Mouse (Mus musculus): ENCODE results near the gene Mthfr. TPM values are rescaled to one million over a fixed set of nuclear protein-coding genes. Genes with fewer than 3 reads are reported as not detected.

Mthfr gene
- polyA plus RNA-seq, 1 experiment from 2014 or later: 11.9 TPM

- no peaks in the 10 kb centered on the region for H3K9me3 ChIP-seq (replicated peaks; ENCODE audit: control insufficient read depth, low read length)
- H3K27ac ChIP-seq (ENCODE audit: low read length): no peak overlapping the region
- no peaks in the 10 kb centered on the region for H3K27me3 ChIP-seq (ENCODE audit: control insufficient read depth, insufficient read depth, low read depth, low read length)
- H3K9ac ChIP-seq (ENCODE audit: low read depth, low read length): no peak overlapping the region
- ATAC-seq (ENCODE audit: low read depth): no peak
- no peak overlapping the region for H3K4me3 ChIP-seq (ENCODE audit: low read depth, low read length)
- H3K4me1 ChIP-seq (ENCODE audit: control insufficient read depth, low read depth, low read length): no peaks in the 10 kb centered on the region
- peaks cover 14% of the 10 kb centered on the region for H3K36me3 ChIP-seq (ENCODE audit: control insufficient read depth, insufficient read depth)
- WGBS (ENCODE audit: insufficient replicate concordance): 62% methylated on average over 2 of the region's 2 CpGs
- no peak overlapping the region for H3K4me2 ChIP-seq (ENCODE audit: low read depth, low read length)
These were observed 29.2 kb upstream of the Mthfr start for GRCm38 (mm10) chr4:148009641-148010040.

DNA sequence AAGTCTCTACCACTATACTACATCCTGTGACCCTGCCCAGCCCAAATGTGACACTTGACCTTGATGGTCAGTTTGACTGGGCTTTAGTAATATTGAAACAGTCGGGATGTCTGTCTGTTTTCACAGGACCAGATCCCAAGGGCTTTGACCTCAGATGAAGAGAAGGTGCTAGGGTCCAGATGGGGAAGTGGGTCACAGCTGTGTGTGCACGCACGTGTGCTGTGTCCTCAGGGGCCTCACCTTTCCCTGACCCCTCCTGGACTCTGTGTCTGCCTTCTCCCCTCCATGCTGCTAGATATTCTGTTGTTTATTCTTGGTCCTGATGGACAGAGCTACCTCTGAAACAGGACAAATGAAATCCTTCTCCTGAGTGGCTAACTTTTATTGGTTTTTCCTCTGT lies 27.5 kb upstream of the Mthfr start:
- Histone ChIP-seq H3K27me3 (ENCODE audit: control insufficient read depth, insufficient read depth, low read depth, low read length) (no peaks in the 10 kb centered on the region), H3K9ac (ENCODE audit: low read depth, low read length) (no peak overlapping the region), H3K4me1 (ENCODE audit: control insufficient read depth, low read depth, low read length) (no peaks in the 10 kb centered on the region), H3K36me3 (ENCODE audit: control insufficient read depth, insufficient read depth) (peaks cover 14% of the 10 kb centered on the region), H3K9me3 (replicated peaks; ENCODE audit: control insufficient read depth, low read length) (no peaks in the 10 kb centered on the region), H3K4me3 (ENCODE audit: low read depth, low read length) (no peak overlapping the region), H3K27ac (ENCODE audit: low read length) (no peak overlapping the region), H3K4me2 (ENCODE audit: low read depth, low read length) (no peak overlapping the region)
- WGBS (ENCODE audit: insufficient replicate concordance): 49% methylated on average over 3 of the region's 3 CpGs
- ATAC-seq (ENCODE audit: low read depth): no peak

- 71% methylated on average over 4 of the region's 4 CpGs for WGBS (ENCODE audit: insufficient replicate concordance)
- H3K4me1 ChIP-seq (ENCODE audit: control insufficient read depth, low read depth, low read length): no peaks in the 10 kb centered on the region
- H3K27me3 ChIP-seq (ENCODE audit: control insufficient read depth, insufficient read depth, low read depth, low read length): no peaks in the 10 kb centered on the region
- H3K27ac ChIP-seq (ENCODE audit: low read length): no peak overlapping the region
- peaks cover 14% of the 10 kb centered on the region for H3K36me3 ChIP-seq (ENCODE audit: control insufficient read depth, insufficient read depth)
- ATAC-seq (ENCODE audit: low read depth): no peak
- no peak overlapping the region for H3K4me3 ChIP-seq (ENCODE audit: low read depth, low read length)
- H3K9ac ChIP-seq (ENCODE audit: low read depth, low read length): no peak overlapping the region
- no peaks in the 10 kb centered on the region for H3K9me3 ChIP-seq (replicated peaks; ENCODE audit: control insufficient read depth, low read length)
- H3K4me2 ChIP-seq (ENCODE audit: low read depth, low read length): no peak overlapping the region
These were observed 26.7 kb upstream of the Mthfr start for GRCm38 (mm10) chr4:148012216-148012615.

- Histone ChIP-seq H3K4me1 (ENCODE audit: control insufficient read depth, low read depth, low read length) (no peaks in the 10 kb centered on the region), H3K9ac (ENCODE audit: low read depth, low read length) (no peak overlapping the region), H3K4me2 (ENCODE audit: low read depth, low read length) (no peak overlapping the region), H3K36me3 (ENCODE audit: control insufficient read depth, insufficient read depth) (peaks cover 14% of the 10 kb centered on the region), H3K9me3 (replicated peaks; ENCODE audit: control insufficient read depth, low read length) (no peaks in the 10 kb centered on the region), H3K4me3 (ENCODE audit: low read depth, low read length) (no peak overlapping the region), H3K27ac (ENCODE audit: low read length) (no peak overlapping the region), H3K27me3 (ENCODE audit: control insufficient read depth, insufficient read depth, low read depth, low read length) (no peaks in the 10 kb centered on the region)
- 79% methylated on average over 10 of the region's 10 CpGs for WGBS (ENCODE audit: insufficient replicate concordance)
- ATAC-seq (ENCODE audit: low read depth): no peak
These were observed 23.5 kb upstream of the Mthfr start for GRCm38 (mm10) chr4:148015418-148015817.

DNA sequence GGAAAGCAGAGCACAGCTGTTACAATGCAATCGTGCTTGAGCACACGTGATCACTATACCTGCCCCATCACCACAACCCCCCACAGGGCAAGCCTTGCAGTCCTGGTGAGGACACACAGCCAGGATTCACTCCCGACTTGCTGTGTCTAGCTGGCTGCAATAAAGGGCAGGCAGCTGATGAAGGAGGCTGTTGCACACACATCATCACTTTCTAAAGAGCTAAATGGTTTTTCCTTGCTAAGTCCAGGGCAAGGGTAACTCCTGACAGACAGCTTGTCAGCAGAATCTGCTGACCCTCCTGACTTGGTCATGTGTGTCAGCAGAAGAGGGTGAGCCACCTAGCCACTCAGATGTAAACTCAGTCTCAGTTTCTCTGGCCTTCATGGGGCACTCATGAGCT lies 21.9 kb upstream of the Mthfr start:
- no peak overlapping the region for H3K4me2 ChIP-seq (ENCODE audit: low read depth, low read length)
- no peak overlapping the region for H3K4me3 ChIP-seq (ENCODE audit: low read depth, low read length)
- ATAC-seq (ENCODE audit: low read depth): no peak
- H3K36me3 ChIP-seq (ENCODE audit: control insufficient read depth, insufficient read depth): peaks cover 14% of the 10 kb centered on the region
- WGBS (ENCODE audit: insufficient replicate concordance): 56% methylated on average over 3 of the region's 3 CpGs
- H3K4me1 ChIP-seq (ENCODE audit: control insufficient read depth, low read depth, low read length): no peaks in the 10 kb centered on the region
- no peaks in the 10 kb centered on the region for H3K27me3 ChIP-seq (ENCODE audit: control insufficient read depth, insufficient read depth, low read depth, low read length)
- H3K9me3 ChIP-seq (replicated peaks; ENCODE audit: control insufficient read depth, low read length): no peaks in the 10 kb centered on the region
- H3K9ac ChIP-seq (ENCODE audit: low read depth, low read length): no peak overlapping the region
- H3K27ac ChIP-seq (ENCODE audit: low read length): no peak overlapping the region

DNA sequence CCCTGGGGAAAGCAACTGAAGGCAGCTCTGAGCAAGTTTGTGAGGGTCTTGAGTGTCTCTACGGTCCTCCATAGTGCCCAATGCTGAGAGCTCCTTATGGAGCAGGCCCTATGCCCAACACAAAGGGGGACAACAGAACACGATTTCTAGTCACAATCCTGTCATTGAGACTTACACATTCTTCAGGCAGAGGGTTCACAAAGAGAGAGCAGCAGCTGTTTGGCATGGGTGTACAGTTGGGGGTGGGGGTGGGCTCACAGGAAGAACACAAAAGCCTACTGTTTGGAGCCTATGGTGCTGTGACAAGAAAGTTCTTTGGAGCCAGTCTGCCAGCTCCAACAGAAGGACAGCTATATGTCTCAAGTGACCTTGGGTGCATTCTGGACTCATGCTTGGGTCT lies 20.5 kb upstream of the Mthfr start:
- ATAC-seq (ENCODE audit: low read depth): no peak

DNA sequence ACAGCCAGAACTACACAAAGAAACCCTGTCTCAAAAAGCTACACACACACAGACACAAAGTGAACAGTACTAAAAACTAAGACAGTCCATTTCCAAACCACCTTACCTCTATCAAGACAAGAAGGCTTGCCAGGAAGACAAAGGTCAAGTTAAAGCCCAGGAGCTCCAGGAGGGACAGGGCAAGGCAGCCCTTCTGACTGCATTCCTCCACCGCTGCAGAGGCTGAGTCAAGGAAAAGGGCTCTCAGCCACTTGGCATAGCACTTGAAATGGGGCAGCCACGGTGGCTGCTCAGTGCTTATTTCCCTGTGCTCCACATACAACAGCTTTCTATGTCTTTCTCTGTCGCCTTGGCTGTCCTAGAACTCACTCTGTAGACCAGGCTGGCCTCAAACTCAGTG lies 14.9 kb upstream of the Mthfr start:
- H3K27ac ChIP-seq (ENCODE audit: low read length): no peak overlapping the region
- peaks cover 2% of the 10 kb centered on the region; the same call in 1 of the 2 replicates for H3K36me3 ChIP-seq (ENCODE audit: control insufficient read depth, insufficient read depth)
- H3K4me2 ChIP-seq (ENCODE audit: low read depth, low read length): no peak overlapping the region
- H3K9ac ChIP-seq (ENCODE audit: low read depth, low read length): no peak overlapping the region
- no peak for ATAC-seq (ENCODE audit: low read depth)
- H3K4me3 ChIP-seq (ENCODE audit: low read depth, low read length): no peak overlapping the region
- WGBS (ENCODE audit: insufficient replicate concordance): 85% methylated on average over 3 of the region's 3 CpGs
- no peaks in the 10 kb centered on the region for H3K4me1 ChIP-seq (ENCODE audit: control insufficient read depth, low read depth, low read length)
- no peaks in the 10 kb centered on the region for H3K9me3 ChIP-seq (replicated peaks; ENCODE audit: control insufficient read depth, low read length)
- H3K27me3 ChIP-seq (ENCODE audit: control insufficient read depth, insufficient read depth, low read depth, low read length): no peaks in the 10 kb centered on the region

More for the DNA sequence above, 20.5 kb upstream of the Mthfr start:
- peaks cover 10% of the 10 kb centered on the region for H3K36me3 ChIP-seq (ENCODE audit: control insufficient read depth, insufficient read depth)
- H3K27ac ChIP-seq (ENCODE audit: low read length): no peak overlapping the region
- H3K4me1 ChIP-seq (ENCODE audit: control insufficient read depth, low read depth, low read length): no peaks in the 10 kb centered on the region
- no peak overlapping the region for H3K4me2 ChIP-seq (ENCODE audit: low read depth, low read length)
- 58% methylated on average over 2 of the region's 2 CpGs for WGBS (ENCODE audit: insufficient replicate concordance)
- H3K27me3 ChIP-seq (ENCODE audit: control insufficient read depth, insufficient read depth, low read depth, low read length): no peaks in the 10 kb centered on the region
- no peaks in the 10 kb centered on the region for H3K9me3 ChIP-seq (replicated peaks; ENCODE audit: control insufficient read depth, low read length)
- no peak overlapping the region for H3K9ac ChIP-seq (ENCODE audit: low read depth, low read length)
- H3K4me3 ChIP-seq (ENCODE audit: low read depth, low read length): no peak overlapping the region

GRCm38 (mm10) chr4:148029297-148029696 lies 9.6 kb upstream of the Mthfr start:
- Histone ChIP-seq H3K9ac (ENCODE audit: low read depth, low read length) (no peak overlapping the region), H3K4me1 (ENCODE audit: control insufficient read depth, low read depth, low read length) (no peaks in the 10 kb centered on the region; the same call in 1 of the 2 replicates), H3K27ac (ENCODE audit: low read length) (no peak overlapping the region), H3K27me3 (ENCODE audit: control insufficient read depth, insufficient read depth, low read depth, low read length) (no peaks in the 10 kb centered on the region), H3K36me3 (ENCODE audit: control insufficient read depth, insufficient read depth) (peaks cover 2% of the 10 kb centered on the region; the same call in 1 of the 2 replicates), H3K9me3 (replicated peaks; ENCODE audit: control insufficient read depth, low read length) (no peaks in the 10 kb centered on the region), H3K4me3 (ENCODE audit: low read depth, low read length) (no peak overlapping the region), H3K4me2 (ENCODE audit: low read depth, low read length) (no peak overlapping the region)
- ATAC-seq (ENCODE audit: low read depth): no peak
- WGBS (ENCODE audit: insufficient replicate concordance): 81% methylated on average over 7 of the region's 7 CpGs

DNA sequence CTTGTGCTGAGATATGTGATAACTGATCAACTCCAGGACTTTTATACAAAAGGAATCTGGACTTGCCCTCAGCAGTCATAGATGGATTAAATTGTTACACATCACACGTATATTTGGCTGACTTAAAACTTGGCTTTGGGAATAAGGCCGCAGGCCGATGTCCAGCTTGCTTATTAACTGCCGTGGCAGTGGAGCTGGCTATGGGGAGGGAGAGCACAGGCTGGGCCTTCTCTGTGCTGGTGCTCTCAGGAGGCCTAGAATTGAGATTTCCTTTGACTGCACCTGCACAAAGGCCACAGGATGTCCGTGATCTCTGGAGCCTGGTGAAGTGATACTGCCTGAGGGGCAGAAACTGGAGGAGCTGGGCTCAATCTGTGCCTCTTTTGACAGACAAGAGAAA lies 8.4 kb upstream of the Mthfr start:
- Histone ChIP-seq H3K36me3 (ENCODE audit: control insufficient read depth, insufficient read depth) (peaks cover 2% of the 10 kb centered on the region; the same call in 1 of the 2 replicates), H3K27me3 (ENCODE audit: control insufficient read depth, insufficient read depth, low read depth, low read length) (no peaks in the 10 kb centered on the region), H3K4me3 (ENCODE audit: low read depth, low read length) (no peak overlapping the region), H3K27ac (ENCODE audit: low read length) (no peak overlapping the region), H3K9ac (ENCODE audit: low read depth, low read length) (no peak overlapping the region), H3K9me3 (replicated peaks; ENCODE audit: control insufficient read depth, low read length) (no peaks in the 10 kb centered on the region), H3K4me1 (ENCODE audit: control insufficient read depth, low read depth, low read length) (no peaks in the 10 kb centered on the region; the same call in 1 of the 2 replicates), H3K4me2 (ENCODE audit: low read depth, low read length) (no peak overlapping the region)
- ATAC-seq (ENCODE audit: low read depth): no peak
- 81% methylated on average over 5 of the region's 5 CpGs for WGBS (ENCODE audit: insufficient replicate concordance)
